Mouse (Mus musculus) lung, adult 18-20 months (tissue): ENCODE results near the gene Fth1.

Experiments
- DNase-seq, 2 experiments: peaks; one replicate each; pipeline ENCODE4 v3.0.0; 2022; ENCODE audit warnings: mixed read lengths in 2 of 2

The Fth1 gene

GRCm38 (mm10) chr19:9992011-9992958, 11.9 kb downstream of the Fth1 start:
- DNase-seq = peak; percentile 49 to 67

GRCm38 (mm10) chr19:9993036-9993656, 12.7 kb downstream of the Fth1 start:
- DNase-seq = peak; percentile 89 to 94

GRCm38 (mm10) chr19:9997204-9998062, 17.0 kb downstream of the Fth1 start:
- DNase-seq = no peak

- DNase-seq = no peak
Observed at GRCm38 (mm10) chr19:9998063-9998416, 17.6 kb downstream of the Fth1 start.

GRCm38 (mm10) chr19:9998736-9999486, 18.5 kb downstream of the Fth1 start:
- no peak for DNase-seq

GRCm38 (mm10) chr19:10000330-10000729, 19.9 kb downstream of the Fth1 start:
- DNase-seq = peak in 1 of 2 experiments; percentile 47

- DNase-seq = no peak
Observed at GRCm38 (mm10) chr19:10001206-10001969, 21.0 kb downstream of the Fth1 start, which contains the start of the genes Best1 and Rab3il1. Best1 (minus strand) TSS chr19:10001633. Rab3il1 (plus strand) TSS chr19:10001669.

- DNase-seq = no peak
Observed at GRCm38 (mm10) chr19:10003696-10004095, 23.3 kb downstream of the Fth1 start.

GRCm38 (mm10) chr19:10011408-10011807, 31.0 kb downstream of the Fth1 start:
- DNase-seq = no peak

GRCm38 (mm10) chr19:10012827-10013278, 32.5 kb downstream of the Fth1 start:
- DNase-seq = peak in 1 of 2 experiments; percentile 41

GRCm38 (mm10) chr19:10013348-10013747, 33.0 kb downstream of the Fth1 start:
- no peak for DNase-seq

- DNase-seq = no peak
Observed at GRCm38 (mm10) chr19:10013913-10014312, 33.5 kb downstream of the Fth1 start.

GRCm38 (mm10) chr19:10014824-10015223, 34.4 kb downstream of the Fth1 start:
- DNase-seq = no peak

GRCm38 (mm10) chr19:10015442-10015841, 35.0 kb downstream of the Fth1 start:
- DNase-seq = no peak

- DNase-seq = no peak
Observed at GRCm38 (mm10) chr19:10016151-10016550, 35.8 kb downstream of the Fth1 start.

GRCm38 (mm10) chr19:10017637-10018526, 37.5 kb downstream of the Fth1 start:
- peak; percentile 92 to 95 for DNase-seq

- DNase-seq = no peak
Observed at GRCm38 (mm10) chr19:10018527-10018818, 38.1 kb downstream of the Fth1 start.

GRCm38 (mm10) chr19:10019214-10019760, 38.9 kb downstream of the Fth1 start:
- no peak for DNase-seq

- DNase-seq = no peak
Observed at GRCm38 (mm10) chr19:10021981-10022380, 41.6 kb downstream of the Fth1 start.
